Mouse (Mus musculus): ENCODE results near the gene Sec24a.

Gene Sec24a

GRCm38 (mm10) chr11:51649889-51650199, 113.6 kb downstream of the Sec24a start:
- DNase-seq (ENCODE audit: low spot score in 2 of 2): no peak

- DNase-seq (ENCODE audit: low spot score in 2 of 2): no peak
Measured at GRCm38 (mm10) chr11:51649111-51649888, 114.1 kb downstream of the Sec24a start.

GRCm38 (mm10) chr11:51648566-51648965, 114.9 kb downstream of the Sec24a start:
- DNase-seq (ENCODE audit: low spot score in 2 of 2): no peak

DNA sequence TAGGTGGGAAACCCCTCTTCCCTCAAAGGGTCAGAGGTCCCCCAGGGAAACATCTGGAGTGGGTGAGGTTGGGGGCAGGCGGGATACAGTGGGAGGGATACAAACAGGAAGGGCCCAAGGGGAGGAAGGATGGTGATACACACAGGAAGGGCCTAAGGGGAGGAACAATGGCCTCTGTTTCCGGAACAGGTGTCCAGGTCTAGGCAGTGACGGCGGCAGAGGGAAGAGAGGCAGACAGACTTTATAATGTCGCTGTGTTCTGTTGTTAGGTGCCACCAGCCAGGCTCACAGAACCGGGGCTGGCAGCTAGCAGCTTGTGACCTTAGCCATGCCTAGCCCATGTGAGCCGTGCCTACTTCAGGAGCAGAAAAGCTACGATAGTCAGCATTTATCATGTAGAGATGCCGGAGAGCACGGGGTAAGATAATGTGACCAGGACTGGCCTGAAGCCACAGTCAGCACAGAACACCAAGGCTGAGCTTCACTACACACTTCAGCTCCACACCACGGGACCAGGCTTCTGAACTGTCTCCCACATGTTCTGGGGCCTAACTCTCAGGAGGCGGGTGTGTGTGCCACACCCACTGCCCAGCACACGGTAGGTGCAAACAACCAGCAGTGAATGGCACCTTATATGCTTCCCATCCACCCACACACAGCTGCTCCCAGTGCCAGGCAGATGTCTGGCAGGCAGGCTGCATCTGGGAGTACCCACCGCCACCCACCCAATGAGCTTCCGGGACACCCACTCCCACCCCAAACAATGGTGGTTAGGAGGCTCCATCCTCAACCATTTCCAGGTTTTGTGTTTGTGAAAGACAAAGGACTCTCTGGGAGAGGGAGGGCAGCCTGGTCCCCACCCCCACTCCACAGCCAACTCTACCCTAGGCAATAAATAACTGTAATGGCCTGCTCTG, 116.4 kb downstream of the Sec24a start:
- peak; percentile 37 to 41 for DNase-seq (ENCODE audit: low spot score in 2 of 2)

DNA sequence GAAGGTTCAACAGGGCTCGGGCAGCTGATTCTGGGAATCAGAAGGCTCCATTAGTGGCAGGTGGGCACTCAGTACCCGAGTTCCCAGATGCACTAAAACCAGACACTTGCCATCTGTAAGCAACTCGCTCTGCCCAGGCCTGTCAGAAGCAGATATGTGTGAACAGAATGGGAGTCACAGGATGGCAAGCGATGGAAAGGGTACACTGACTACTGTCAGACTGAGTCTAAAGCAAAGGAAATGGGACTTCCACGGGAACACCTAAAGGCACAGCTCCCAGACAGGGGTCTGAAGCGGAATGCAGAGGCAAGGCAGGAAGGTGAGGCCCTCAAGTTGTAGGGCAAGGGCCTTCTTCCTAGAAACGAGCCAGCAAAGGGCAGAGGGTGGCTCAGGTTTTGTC, 117.2 kb downstream of the Sec24a start:
- no peak for DNase-seq (ENCODE audit: low spot score in 2 of 2)

- no peak for DNase-seq (ENCODE audit: low spot score in 2 of 2)
Measured at GRCm38 (mm10) chr11:51645293-51645692, 118.1 kb downstream of the Sec24a start.

GRCm38 (mm10) chr11:51644217-51644616, 119.2 kb downstream of the Sec24a start:
- DNase-seq (ENCODE audit: low spot score in 2 of 2): peak; percentile 87

DNA sequence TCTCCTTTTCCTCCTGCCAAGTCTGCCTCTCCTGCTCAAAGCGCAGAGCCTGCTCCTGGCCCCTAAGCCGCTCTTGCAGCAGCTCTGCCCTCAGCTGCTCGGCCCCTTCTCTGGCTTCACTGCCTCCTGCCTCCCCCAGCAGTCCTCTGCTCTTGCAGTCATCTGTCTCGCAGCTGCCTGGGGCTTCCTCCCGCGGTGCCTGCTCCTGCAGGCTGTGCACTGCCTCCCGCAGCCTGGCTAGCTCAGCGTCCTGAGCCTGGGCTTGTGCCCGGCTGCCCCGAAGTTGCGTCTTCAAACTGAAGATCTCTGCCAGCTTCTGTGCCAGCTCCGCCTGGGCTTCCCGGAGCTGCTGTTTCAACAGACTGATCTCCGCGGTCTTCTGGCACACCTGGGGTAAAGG, 119.7 kb downstream of the Sec24a start:
- peak; percentile 41 to 48 for DNase-seq (ENCODE audit: low spot score in 2 of 2)

DNA sequence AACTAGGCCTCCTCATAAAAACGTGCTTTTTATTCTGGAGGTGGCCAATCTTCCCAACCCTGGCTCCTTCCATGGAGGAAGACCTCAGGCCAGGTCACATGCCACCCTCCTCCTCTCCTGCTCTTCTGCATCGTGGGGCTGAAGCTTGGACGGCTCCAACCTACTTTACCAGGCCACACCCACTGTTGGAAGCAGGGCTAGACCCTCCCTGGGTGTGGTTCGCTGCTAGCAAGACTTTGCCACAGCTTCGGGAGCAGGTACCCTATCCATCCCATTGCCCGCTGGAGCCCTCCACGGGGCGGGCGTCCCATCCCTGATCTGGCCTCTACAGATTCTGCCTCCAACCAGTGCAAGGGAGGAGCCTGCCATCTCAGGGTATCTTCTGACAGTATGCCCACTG, 120.2 kb downstream of the Sec24a start:
- no peak for DNase-seq (ENCODE audit: low spot score in 2 of 2)

Data from spleen, postnatal 36 days (tissue).